Mouse (Mus musculus) splenic B cell, adult 2 months (primary cell): ENCODE results near the gene Uox.
A peak's percentile ranks its signal among the peaks of the same experiment; 100 is the strongest.

Experiments used
- DNase-seq: peaks from one replicate; pipeline ENCODE4 v3.0.0-alpha.2; 2011; ENCODE audit warnings: low read depth, low spot score
- H3K27me3 ChIP-seq: 2 replicates; pipeline ENCODE4 v1.6.1; 2012; ENCODE audit warnings: mild to moderate bottlenecking, low read length, moderate library complexity, mixed read lengths; ENCODE audit not compliant: control insufficient read depth, poor library complexity, insufficient read depth, severe bottlenecking
- H3K36me3 ChIP-seq: 2 replicates; pipeline ENCODE4 v1.6.1; 2012; ENCODE audit warnings: mild to moderate bottlenecking, low read length, moderate library complexity, mixed read lengths; ENCODE audit not compliant: control insufficient read depth, poor library complexity, insufficient read depth, severe bottlenecking

Uox gene

DNA sequence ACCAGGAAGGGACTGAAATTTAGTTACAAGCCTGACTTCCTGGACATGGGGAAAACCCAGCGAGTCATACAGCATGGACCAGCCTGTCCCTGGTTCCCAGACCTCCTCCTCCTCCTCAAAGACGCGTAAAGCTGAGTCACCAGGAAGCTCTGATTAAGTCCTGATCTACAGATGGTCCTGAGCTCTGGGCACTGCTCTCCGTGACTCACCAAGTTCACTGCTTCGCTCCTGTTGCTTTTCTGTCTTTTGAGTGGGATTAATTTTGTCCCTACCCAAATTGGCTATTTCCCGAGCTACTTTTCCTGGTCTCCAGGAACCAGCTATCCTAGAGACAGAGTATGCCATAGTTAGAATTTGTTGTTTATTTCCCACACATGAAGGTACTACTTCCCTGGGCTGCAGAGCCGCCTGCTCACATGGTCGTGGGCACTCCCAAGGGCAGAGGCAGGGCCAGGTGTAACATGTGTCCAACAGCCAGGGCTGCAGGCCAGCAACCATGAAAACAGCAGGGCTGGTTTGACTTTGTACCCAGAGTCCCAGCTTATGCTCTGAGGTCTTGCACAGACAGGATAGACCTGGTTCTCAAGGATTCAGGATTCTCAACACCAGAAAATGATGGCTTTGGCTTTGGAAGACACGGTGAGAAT lies 2.2 kb upstream of the Uox start:
- Histone ChIP-seq H3K27me3 (no peaks in the 10 kb centered on the region), H3K36me3 (no peaks in the 10 kb centered on the region)
- no peak for DNase-seq

DNA sequence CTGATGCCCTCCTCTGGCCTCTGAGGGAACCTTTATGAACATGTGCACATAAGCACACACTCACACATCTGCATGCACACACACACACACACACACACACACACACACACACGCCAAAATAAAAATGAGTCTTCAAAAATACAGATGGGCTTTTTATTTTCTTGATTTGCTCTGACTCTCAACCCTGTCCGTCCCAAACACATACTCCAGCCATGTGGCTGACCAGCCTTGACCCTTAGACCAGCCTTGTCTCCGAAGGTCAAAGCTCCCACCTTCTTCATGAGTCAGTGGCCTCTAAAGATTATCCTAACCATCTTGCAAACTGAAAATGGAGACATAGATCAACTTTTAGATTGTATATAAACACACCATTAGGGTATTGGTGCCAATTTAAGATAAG lies 632 bp upstream of the Uox start:
- Histone ChIP-seq H3K36me3 (no peaks in the 10 kb centered on the region), H3K27me3 (no peaks in the 10 kb centered on the region)
- no peak for DNase-seq

DNA sequence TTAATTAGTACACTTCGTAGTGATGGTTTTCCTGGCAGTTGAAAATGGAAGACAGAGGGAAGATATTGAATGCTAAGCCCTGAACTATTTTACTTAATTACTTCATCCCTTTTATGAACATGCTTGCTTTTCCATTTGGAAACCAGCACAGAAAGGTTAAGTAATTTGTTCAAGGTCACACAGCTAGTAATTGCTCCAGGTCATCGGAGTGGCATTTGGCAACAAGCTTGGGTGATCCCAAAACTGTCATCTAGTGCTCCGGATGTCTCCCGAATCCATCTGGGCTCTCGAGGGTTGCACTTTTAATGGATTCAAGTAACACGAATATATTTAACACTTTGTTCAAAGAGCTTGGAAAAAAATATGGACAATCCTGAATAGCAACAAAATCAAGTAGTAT lies 713 bp downstream of the Uox start:
- no peaks in the 10 kb centered on the region for H3K27me3 ChIP-seq

DNA sequence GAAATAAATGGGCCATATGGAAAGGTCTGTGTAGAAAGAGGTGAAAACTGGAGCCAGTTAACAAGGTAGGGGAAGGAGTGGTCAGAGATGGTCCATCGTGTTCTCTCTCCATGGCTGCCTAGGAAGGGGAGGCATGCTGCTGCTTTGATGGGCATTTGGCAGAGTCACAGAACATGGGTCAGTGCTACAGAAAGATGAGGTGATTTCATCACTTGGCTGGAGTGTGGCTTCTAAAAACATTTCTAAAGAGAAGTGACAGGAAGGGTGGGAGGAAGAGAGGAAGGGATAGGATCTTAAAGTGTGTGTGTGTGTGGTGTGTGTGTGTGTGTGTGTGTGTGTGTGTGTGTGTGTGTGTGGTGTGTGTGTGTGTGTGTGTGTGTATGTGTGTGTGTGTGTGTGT lies 1.1 kb downstream of the Uox start:
- no peaks in the 10 kb centered on the region for H3K27me3 ChIP-seq
- no peak for DNase-seq
- H3K36me3 ChIP-seq = no peaks in the 10 kb centered on the region

More for the DNA sequence above, 713 bp downstream of the Uox start:
- no peak for DNase-seq
- no peaks in the 10 kb centered on the region for H3K36me3 ChIP-seq

DNA sequence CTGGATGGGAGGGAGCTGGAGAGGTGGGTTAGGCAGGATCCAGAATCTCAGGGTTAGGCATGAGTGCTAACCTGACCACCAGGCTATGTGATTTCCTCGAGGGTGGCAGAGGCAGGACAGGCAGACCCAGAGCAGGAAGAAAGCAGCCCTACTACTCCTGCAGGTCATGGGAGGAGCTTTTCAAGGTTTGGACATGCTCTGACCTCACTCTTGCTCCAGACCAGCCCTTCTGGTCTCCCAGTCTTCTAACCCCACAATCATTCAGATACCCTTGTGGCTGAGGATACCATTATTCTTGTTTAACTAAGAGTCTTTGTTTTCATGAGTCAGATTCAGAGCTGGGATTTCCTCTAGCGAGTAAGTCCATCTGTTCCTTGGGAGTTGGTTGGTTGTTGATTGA lies 7.4 kb downstream of the Uox start:
- no peaks in the 10 kb centered on the region for H3K36me3 ChIP-seq

DNA sequence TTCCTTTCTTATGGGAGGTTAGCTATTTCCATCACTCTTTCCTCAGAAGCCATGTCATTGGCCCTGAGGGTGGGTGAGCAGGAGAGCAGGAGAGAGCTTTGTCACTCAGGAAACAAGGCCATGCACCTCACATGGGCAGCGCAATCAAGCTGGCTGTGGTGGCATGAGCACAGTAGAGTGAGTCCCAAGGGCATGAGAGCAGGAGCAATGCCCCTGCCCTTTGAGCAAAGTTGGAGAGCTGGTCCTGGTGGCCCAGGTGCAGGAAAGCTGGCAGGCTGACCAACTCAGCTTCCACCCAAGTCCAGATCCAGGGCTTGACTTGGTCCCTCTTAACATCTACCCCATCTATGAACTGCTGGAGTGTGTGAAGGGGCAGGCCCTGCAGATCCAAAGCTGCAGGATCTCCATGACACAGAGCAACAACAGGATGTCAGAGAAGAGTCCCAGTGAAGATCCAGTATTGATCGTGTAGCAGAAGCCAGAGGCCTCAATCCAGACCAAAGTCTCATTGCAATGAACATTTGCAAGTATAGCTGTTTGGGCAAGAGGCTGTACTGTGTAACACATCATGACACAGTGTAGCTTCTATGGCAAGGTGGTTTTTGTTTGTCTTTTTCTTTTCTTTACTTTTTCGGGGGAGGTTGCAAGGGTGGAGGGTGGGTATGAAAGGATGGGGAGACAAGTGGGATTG lies 10.0 kb downstream of the Uox start:
- no peak for DNase-seq
- no peaks in the 10 kb centered on the region for H3K27me3 ChIP-seq
- no peaks in the 10 kb centered on the region for H3K36me3 ChIP-seq

More for the DNA sequence above, 7.4 kb downstream of the Uox start:
- no peak for DNase-seq
- no peaks in the 10 kb centered on the region for H3K27me3 ChIP-seq

DNA sequence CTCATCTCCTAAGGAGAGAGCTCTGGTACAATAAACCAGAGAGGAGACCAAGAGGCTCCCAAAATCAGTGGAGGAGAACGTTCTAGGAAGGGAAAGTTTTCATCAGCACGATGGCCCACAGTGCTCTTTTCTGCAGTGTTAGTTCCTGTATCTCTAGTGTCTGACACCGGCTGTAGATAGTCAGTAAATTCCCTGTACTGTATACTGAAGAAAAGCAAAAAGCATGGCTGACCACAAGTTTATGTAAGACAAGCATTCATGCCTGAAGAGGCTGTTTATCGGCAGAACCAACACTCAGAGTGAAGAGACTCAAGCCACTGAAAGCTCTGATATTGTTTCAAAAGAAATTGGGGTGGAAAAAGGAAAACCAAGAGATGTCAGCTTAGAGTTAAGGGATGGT lies 13.3 kb downstream of the Uox start:
- Histone ChIP-seq H3K27me3 (no peaks in the 10 kb centered on the region), H3K36me3 (no peaks in the 10 kb centered on the region)
- no peak for DNase-seq

DNA sequence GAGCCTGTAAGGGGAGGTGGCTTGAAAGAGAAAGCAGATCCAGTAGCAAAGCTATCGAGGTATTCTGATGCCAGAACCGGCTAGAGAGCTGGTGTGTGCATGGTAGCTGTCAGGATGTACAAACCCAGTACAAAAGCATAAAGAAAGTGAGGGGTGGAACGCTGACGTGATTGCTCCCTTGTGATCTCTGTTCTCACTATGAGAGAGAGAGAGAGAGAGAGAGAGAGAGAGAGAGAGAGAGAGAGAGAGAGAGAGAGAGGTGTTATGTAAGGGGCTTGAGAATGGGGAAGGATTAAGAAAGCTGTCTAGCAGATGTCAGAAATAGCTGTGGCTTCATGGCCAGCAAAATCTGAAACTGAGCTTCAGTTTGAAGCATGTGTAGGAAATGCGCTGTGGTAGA lies 13.7 kb downstream of the Uox start:
- peak; percentile 8 for DNase-seq
- Histone ChIP-seq H3K36me3 (no peaks in the 10 kb centered on the region), H3K27me3 (no peaks in the 10 kb centered on the region)

DNA sequence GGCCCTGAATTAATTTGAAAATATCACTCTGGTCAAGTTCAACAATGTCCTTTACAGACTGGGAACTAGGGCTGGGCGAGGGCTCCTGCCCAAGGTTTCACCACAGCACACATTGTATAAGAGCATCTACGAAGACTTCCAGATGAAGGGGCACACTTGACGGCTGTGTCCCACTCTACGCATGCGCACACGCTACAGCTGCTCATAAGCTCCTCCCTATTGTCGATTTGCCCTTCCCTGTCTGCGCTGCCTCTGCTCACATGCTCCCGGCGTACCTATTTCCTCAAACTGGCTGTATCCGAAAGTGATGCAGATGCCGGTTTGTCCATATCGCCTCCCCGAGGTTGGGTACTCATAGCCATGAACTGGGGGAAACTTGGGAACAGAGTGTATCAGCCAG lies 16.4 kb downstream of the Uox start:
- Histone ChIP-seq H3K27me3 (no peaks in the 10 kb centered on the region), H3K36me3 (no peaks in the 10 kb centered on the region)
- no peak for DNase-seq

DNA sequence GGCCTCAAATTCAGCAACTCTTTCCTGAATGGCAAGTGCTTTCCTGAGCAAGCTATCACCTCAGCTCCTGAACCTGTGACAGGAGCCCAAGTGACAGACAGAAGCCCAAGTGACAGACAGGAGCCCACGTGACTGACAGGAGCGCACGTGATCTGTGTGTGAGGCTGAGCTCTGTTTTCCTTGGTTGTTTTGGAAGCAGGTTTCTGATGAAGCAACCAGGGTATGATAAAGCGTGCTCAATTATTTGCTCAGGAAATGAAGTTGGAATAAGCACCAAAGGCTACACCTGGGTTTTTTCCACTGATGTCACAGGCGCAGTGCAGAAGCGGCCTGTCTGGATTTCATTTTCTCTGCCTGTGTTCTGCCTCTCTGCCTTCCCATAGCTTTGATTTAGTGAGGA lies 19.3 kb downstream of the Uox start:
- no peaks in the 10 kb centered on the region for H3K36me3 ChIP-seq
- DNase-seq = no peak
- no peaks in the 10 kb centered on the region for H3K27me3 ChIP-seq

DNA sequence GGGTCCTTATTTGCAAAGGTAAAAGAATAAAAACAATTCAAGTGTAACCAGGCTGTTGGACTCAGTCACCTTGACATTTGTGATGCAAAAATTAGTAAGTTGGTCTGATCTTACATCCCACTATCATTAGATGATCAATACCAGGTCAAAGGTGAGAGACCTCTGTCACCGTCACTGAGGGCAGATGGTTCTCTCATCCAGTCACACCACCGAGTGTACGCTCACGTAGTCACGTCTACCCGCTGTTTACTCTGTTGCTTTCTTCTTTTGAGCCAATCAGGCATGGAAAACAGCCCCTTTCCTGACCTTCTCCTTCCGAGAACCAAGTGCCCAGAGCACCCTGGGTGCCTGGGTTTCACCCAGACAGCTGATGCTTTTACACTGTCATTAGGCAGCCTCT lies 20.9 kb downstream of the Uox start:
- no peaks in the 10 kb centered on the region for H3K36me3 ChIP-seq
- no peak for DNase-seq
- H3K27me3 ChIP-seq = no peaks in the 10 kb centered on the region

DNA sequence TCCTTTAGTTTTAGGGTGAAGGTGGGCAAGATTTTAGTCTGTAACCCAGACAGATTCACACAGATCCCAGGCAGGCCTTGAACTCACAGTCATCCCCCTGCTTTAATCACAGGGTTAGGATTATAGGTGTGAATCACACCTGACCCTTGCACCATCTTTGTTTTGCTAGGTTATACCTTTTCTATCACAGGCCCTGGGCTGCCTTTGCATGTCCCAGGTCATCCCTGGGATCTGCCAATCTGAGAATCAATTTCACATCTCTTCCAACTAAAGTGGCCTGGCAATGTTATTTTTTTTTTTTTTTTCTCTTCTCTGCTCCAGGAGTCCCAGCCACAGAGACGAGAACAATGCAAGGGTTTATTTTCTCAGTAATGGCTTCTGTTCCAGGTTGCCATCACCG lies 21.4 kb downstream of the Uox start:
- Histone ChIP-seq H3K36me3 (no peaks in the 10 kb centered on the region), H3K27me3 (no peaks in the 10 kb centered on the region)
- no peak for DNase-seq

DNA sequence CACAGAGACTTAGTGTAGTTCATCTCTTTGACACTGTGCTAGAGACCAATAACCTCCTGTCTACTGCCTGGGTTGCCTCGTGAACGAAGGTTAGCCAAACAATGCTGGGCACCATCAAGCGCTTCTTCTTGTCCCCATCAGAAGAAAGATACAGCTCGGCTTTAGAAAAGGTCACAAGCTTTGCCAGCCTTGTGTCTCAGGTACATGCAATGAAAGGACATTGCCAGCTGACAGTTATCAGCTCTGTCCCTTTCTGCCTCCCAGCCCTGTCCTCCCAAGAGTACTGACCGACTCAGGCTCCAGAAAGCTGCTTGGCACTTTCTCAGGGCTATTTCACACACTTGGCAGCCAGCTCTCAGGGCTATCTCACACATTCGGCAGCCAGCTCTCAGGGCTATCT lies 25.2 kb downstream of the Uox start:
- no peaks in the 10 kb centered on the region for H3K36me3 ChIP-seq
- no peak for DNase-seq
- H3K27me3 ChIP-seq = no peaks in the 10 kb centered on the region

DNA sequence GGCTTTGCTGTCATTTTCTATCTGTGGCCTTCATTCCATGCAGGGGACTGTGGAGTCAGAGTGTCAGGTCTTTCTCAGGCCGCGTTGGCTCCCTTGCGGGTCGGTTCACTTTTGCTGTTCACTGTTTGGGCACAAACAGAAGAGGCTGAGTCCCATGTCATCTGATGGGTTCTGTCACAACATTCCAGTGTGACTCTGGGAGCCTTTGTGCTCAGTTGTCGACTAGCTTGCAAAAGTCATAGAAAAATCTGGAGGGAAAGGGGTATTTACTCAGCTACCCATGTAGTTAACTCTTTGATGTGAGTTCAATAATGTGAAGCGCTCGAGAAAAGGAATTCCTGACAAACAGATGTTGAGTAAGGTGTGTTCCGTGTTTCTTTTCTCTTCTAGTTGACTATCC lies 26.2 kb downstream of the Uox start:
- no peaks in the 10 kb centered on the region for H3K27me3 ChIP-seq
- no peaks in the 10 kb centered on the region for H3K36me3 ChIP-seq
- no peak for DNase-seq

DNA sequence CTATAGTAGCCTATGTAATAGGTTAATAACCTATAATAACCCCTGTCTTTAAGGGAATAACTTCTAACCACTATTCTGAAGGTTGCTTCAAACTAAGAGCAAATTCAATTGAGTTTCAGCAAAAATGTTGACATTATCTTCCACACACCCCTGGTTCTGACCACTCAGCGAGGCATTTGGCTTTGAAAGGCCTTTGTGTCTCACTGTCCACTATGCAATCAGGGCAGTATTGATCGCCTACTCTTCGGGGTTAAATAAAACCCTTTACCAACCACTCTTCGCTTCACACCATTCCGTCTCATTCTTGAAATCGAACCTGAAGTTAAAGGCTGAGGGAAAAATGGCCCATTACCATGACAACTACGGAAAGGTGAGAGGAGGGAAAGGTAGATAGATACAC lies 26.6 kb downstream of the Uox start:
- DNase-seq = no peak
- Histone ChIP-seq H3K27me3 (no peaks in the 10 kb centered on the region), H3K36me3 (no peaks in the 10 kb centered on the region)

DNA sequence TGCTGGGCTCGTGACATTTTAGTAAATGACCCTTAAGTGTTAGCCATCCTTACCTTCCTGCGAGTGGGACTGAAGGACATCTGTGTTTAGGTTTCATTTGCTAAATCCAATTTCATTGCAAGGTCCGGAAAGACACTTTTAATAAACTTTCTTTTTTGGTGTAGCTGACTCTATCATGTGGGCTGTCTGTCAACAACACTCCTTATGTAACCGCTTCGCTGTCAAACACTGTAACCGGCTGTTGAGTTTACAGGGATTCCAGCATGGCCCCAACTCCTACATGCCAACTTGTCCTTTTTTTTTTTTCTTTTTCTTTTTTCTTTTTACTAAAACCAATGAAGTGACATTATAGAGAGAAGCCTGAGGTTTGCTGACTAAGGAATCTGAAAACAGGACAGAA lies 28.2 kb downstream of the Uox start:
- no peaks in the 10 kb centered on the region for H3K27me3 ChIP-seq
- DNase-seq = no peak

More for the DNA sequence above, 28.2 kb downstream of the Uox start:
- no peaks in the 10 kb centered on the region for H3K36me3 ChIP-seq
